Mouse (Mus musculus): Measurements from ENCODE around the gene Hoxb5. TPM values are rescaled to one million over a fixed set of nuclear protein-coding genes. Genes with fewer than 3 reads are reported as not detected.

The Hoxb5 gene
- polyA plus RNA-seq, 1 experiment from 2014 or later = not detected

DNA sequence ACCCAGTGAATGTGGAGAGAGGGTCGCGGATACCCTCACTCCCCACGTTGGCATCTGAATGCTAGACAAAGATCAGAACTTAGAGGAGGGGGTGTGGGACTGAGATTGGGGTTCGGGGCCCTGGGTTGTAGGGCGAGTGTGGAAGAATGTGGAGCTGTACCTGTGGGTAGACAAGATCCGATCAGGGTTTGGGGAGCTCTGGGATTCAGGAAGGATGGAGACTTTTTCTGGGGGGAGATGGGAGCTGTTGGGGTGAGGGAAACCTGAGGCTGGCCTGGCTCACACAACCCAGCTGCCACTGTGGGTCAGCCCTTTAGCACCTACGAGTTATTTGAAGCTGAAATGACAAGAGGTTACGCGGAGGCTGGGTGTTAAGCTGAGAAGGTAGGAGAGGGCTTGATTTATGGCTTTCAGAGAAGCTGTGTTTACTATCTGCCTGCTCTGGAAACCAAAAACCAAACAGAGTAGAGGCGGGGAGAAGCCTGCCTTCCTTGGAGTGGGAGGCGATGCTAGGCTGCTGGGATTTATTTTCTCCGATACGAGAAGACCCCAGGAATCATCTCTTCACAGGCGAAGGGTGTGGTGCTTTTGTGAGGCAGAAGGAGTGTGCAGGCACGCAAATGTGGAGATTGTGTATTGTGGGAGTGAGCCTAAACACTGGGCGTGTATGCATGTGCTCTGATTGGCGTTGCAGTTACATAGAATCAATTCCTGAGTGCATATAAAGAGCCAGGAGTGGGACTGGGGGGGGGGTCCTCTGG lies 30.3 kb downstream of the Hoxb5 start:
- 2% methylated on average over 17 of the region's 17 CpGs for WGBS
- ATAC-seq = no peak
- Histone ChIP-seq H3K9me3 (replicated peaks) (no peaks in the 10 kb centered on the region), H3K4me3 (no peak overlapping the region), H3K36me3 (ENCODE audit: poor library complexity, severe bottlenecking) (no peaks in the 10 kb centered on the region), H3K9ac (no peak overlapping the region), H3K4me1 (no peaks in the 10 kb centered on the region), H3K27ac (no peak overlapping the region), H3K4me2 (no peak overlapping the region), H3K27me3 (peaks cover 100% of the 10 kb centered on the region)

DNA sequence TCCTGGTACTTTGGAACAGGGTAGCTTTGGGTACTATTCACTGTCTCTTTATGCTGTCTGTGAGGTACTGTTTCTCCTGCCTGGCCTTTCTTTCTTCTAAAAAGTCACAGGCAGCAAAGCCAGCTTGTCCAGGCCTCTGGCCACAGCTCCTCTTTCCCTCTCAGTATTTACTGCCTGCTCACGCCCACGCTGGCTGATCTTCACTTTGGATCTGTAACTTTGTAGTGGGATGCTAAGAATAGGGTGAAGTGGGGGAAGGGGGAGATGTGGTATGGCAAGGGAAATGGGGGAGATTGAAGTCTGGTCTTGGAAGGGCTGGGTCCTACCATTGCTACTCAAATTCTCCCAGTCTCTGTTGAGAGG lies 30.8 kb downstream of the Hoxb5 start:
- no peak for ATAC-seq
- Histone ChIP-seq H3K9ac (no peak overlapping the region), H3K36me3 (ENCODE audit: poor library complexity, severe bottlenecking) (no peaks in the 10 kb centered on the region), H3K4me2 (no peak overlapping the region), H3K9me3 (replicated peaks) (no peaks in the 10 kb centered on the region), H3K27ac (no peak overlapping the region), H3K27me3 (peaks cover 100% of the 10 kb centered on the region), H3K4me3 (no peak overlapping the region), H3K4me1 (no peaks in the 10 kb centered on the region)
- 0% methylated on average over 2 of the region's 2 CpGs for WGBS

DNA sequence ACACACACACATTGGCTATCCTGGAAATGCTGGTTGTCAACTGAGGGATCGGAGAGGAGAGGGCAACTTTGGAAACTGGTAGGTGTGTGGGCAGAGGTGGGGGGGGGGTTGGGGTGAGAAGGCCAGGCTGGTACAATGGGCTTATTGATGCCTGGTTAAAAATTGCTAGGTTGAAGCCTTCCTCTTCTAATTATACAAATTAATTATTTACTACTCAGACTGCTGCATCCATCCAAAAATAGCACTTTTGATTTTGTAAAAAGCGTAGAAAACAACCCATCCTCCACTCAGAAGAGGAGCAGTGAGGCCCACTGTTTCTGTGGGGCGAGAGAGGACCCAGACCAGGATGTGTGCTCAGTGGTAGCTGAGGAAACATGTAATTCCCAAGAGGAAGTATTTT lies 31.9 kb downstream of the Hoxb5 start:
- H3K4me2 ChIP-seq = no peak overlapping the region
- no peak overlapping the region for H3K9ac ChIP-seq
- WGBS = 14% methylated on average over 3 of the region's 3 CpGs
- no peak overlapping the region for H3K4me3 ChIP-seq
- ATAC-seq = no peak
- H3K4me1 ChIP-seq = no peaks in the 10 kb centered on the region
- peaks cover 100% of the 10 kb centered on the region for H3K27me3 ChIP-seq
- H3K27ac ChIP-seq = no peak overlapping the region
- no peaks in the 10 kb centered on the region for H3K9me3 ChIP-seq (replicated peaks)
- no peaks in the 10 kb centered on the region for H3K36me3 ChIP-seq (ENCODE audit: poor library complexity, severe bottlenecking)

DNA sequence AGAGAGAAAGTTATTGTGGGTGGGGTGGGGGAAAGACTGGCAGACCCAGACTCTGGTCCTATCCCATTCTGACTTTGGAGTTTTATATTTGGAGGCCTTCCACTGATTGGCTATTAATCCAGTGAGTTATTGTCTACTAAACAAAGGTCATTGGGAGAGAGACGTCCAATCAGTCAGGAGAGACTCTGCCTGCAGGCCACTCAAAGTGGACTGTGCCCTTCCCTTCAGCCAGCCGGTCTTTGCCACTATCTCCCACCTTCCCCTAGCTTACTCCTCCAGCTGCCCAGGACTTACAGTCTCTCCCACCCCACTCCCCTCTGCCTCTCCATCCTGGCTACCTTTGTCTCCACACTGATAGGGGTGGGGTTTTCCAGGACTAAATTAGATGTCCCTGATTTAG lies 33.5 kb downstream of the Hoxb5 start:
- H3K4me1 ChIP-seq = no peaks in the 10 kb centered on the region
- H3K4me2 ChIP-seq = no peak overlapping the region
- ATAC-seq = no peak
- H3K4me3 ChIP-seq = no peak overlapping the region
- no peaks in the 10 kb centered on the region for H3K36me3 ChIP-seq (ENCODE audit: poor library complexity, severe bottlenecking)
- 0% methylated on average over 2 of the region's 2 CpGs for WGBS
- no peak overlapping the region for H3K27ac ChIP-seq
- H3K27me3 ChIP-seq = peaks cover 100% of the 10 kb centered on the region
- no peaks in the 10 kb centered on the region for H3K9me3 ChIP-seq (replicated peaks)
- no peak overlapping the region for H3K9ac ChIP-seq

DNA sequence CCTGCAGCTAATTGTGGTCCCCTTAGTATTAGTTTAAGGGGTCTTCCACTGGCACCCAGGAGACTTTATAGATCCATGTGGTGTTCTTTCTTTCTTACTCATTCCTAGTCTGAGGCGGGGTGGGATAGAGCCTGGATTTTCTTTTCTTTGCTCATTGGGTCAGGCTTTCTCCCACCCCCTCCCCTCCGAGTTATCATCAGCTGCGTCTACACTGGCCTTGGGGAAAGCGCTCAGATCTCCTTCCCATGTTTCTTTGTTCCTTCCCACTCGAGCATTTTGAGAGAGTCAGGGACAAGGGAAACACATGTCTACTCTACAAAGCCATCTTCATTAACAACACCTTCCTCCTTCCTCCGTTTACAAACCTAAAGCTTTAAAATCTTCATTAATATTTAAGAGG lies 33.9 kb downstream of the Hoxb5 start:
- H3K36me3 ChIP-seq (ENCODE audit: poor library complexity, severe bottlenecking) = no peaks in the 10 kb centered on the region
- H3K4me3 ChIP-seq = no peak overlapping the region
- no peak for ATAC-seq
- H3K27me3 ChIP-seq = peaks cover 100% of the 10 kb centered on the region
- H3K27ac ChIP-seq = no peak overlapping the region
- H3K4me1 ChIP-seq = no peaks in the 10 kb centered on the region
- WGBS = under 1% methylated on average over 6 of the region's 6 CpGs
- H3K9ac ChIP-seq = no peak overlapping the region
- no peaks in the 10 kb centered on the region for H3K9me3 ChIP-seq (replicated peaks)
- H3K4me2 ChIP-seq = no peak overlapping the region

DNA sequence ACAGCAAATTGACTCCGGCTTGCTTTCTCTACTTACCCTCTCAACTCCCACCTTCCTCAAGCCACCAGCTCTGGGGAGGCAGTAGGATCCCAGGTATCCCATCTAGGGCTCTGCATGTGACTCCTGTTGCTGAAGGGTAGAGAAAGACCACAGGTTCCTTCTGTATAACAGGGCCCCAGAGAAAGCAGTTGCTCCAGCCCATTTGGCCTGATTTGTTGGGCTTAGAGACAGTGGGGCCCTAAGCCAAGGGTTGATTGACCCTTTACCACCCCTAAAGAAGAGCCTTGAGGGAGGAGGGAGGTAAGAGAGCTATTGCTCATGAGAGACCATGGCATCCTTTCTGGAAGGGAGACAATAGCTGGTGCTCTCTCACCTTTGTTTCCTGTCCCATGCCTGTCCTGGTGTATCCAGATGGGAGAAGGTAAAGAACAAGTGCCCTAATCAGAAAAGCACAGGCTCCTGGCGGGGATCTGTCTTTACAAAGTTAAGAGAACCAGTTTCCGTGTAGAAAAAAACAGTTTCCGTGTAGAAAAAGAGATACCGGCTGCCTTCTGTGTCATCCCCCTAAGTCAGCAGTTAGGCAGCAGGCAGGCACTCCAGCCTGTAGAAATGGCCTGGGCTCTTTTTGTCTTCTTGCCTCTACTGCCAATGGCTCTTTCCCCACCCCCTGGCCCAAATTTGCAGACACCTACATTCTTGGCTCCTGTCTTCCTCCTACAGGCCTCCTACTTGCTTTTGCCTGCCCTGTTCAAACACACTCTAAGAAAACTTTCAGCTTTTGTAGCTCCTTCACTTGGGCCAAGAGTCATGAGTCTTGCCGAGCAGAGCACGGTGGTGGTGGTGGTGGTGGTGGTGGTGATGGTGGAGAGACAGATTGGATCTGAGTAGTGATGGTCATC lies 36.1 kb downstream of the Hoxb5 start:
- no peak for ATAC-seq
- H3K4me2 ChIP-seq = no peak overlapping the region
- no peak overlapping the region for H3K27ac ChIP-seq
- H3K9me3 ChIP-seq (replicated peaks) = no peaks in the 10 kb centered on the region
- no peaks in the 10 kb centered on the region for H3K4me1 ChIP-seq
- peaks cover 100% of the 10 kb centered on the region for H3K27me3 ChIP-seq
- H3K9ac ChIP-seq = no peak overlapping the region
- H3K36me3 ChIP-seq (ENCODE audit: poor library complexity, severe bottlenecking) = no peaks in the 10 kb centered on the region
- WGBS = 6% methylated on average over 7 of the region's 7 CpGs
- no peak overlapping the region for H3K4me3 ChIP-seq

DNA sequence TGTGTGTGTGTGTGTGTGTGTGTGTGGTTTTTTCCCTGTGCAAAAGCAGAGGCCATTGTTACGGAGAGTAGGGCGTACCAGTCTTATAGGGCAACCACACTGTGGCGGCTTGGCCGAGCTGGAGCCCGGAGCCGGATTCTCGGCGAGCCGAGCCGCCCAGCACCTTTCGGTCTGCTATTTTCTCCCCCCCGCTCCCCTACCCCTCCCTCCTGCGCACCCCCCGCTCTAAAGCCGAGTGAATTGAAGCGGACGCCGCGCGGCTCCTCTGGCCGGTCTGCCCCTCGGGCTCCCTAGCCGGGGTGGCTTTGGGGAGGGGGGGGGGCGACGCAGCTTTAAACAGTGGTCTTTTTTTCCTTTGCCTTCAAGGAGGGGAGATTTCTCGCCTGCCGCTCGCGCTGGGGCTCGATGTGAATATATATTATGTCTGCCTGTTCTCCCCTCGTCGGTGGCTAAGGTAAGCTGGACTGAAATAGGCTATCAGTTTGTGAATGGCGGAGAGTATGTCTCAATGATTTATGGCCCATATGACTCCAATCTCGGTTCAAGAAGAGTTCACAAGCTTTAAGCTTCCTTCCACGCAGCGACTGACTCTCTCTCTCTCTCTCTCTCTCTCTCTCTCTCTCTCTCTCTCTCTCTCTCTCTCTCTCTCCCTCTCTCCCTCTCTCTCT lies 37.7 kb downstream of the Hoxb5 start:
- Histone ChIP-seq H3K4me3 (no peak overlapping the region), H3K27me3 (peaks cover 100% of the 10 kb centered on the region), H3K9ac (no peak overlapping the region), H3K9me3 (replicated peaks) (no peaks in the 10 kb centered on the region), H3K4me2 (no peak overlapping the region), H3K27ac (no peak overlapping the region), H3K4me1 (peaks cover 7% of the 10 kb centered on the region), H3K36me3 (ENCODE audit: poor library complexity, severe bottlenecking) (no peaks in the 10 kb centered on the region)
- WGBS = 1% methylated on average over 32 of the region's 36 CpGs
- ATAC-seq = no peak

DNA sequence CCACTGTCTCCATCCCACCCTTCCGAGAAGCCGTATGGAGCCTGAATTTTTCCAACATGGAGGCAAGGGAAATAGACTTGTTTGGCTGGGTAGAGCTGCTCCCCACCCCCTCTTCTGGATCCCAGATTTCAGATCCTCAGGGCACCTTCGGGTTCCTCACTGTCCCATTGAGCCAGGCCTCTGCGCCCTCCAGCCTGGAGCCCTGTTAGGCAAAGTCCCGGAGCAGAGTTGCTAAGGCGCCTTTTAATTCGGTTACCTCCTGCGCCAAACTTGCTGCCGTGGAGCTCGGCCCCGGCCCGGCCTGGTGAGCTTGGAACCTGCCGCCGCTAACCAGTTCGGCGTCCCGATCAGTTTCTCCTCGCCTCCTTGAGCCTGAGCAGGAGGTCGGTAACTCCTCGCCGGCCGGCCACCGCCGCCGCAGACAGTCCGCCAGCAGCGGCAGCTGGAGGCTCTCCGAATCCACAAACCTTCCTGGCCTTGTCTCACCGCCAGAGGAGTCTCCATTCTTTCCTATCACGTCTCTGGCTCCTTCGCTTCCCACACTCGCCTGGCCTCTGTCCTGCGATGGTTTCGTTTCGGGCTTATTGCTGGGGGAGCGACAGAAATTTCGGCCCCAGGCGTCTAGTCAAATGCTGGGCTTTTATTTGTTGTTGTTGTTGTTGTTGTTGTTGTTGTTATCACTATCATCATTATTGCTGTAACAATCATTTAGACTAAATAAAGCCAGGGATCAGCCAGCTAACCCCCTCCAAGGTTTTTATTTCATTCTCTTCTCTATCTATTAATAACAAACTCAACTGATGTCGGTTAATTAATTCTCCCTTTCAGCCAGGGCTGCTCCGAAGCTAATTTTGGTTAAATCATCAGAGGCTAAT lies 38.8 kb downstream of the Hoxb5 start:
- Histone ChIP-seq H3K9ac (no peak overlapping the region), H3K36me3 (ENCODE audit: poor library complexity, severe bottlenecking) (no peaks in the 10 kb centered on the region), H3K9me3 (replicated peaks) (no peaks in the 10 kb centered on the region), H3K4me3 (no peak overlapping the region), H3K27me3 (peaks cover 100% of the 10 kb centered on the region), H3K27ac (no peak overlapping the region), H3K4me1 (peaks cover 7% of the 10 kb centered on the region), H3K4me2 (no peak overlapping the region)
- under 1% methylated on average over 40 of the region's 40 CpGs for WGBS
- ATAC-seq = no peak

DNA sequence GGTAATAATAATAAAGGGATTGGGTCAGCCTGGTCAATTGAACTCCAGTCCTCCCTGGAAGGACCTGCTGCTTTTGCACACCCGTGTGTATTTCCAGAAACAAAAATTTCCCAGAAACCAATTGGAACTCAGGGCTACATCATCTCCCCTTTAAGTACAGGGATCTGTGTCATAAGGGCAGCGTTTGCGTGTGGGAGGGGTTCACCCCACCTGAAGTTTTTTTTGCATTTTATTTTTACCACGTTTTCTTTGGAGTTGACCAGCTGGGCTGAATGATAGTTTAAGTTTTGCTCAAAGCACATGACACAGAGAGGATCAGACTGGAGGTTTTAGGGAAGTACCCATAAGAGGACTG lies 39.4 kb downstream of the Hoxb5 start:
- H3K9me3 ChIP-seq (replicated peaks) = no peaks in the 10 kb centered on the region
- ATAC-seq = no peak
- WGBS = under 1% methylated on average over 4 of the region's 4 CpGs
- H3K4me2 ChIP-seq = no peak overlapping the region
- peaks cover 7% of the 10 kb centered on the region for H3K4me1 ChIP-seq
- H3K36me3 ChIP-seq (ENCODE audit: poor library complexity, severe bottlenecking) = no peaks in the 10 kb centered on the region
- no peak overlapping the region for H3K27ac ChIP-seq
- H3K27me3 ChIP-seq = peaks cover 98% of the 10 kb centered on the region
- no peak overlapping the region for H3K9ac ChIP-seq
- H3K4me3 ChIP-seq = no peak overlapping the region

DNA sequence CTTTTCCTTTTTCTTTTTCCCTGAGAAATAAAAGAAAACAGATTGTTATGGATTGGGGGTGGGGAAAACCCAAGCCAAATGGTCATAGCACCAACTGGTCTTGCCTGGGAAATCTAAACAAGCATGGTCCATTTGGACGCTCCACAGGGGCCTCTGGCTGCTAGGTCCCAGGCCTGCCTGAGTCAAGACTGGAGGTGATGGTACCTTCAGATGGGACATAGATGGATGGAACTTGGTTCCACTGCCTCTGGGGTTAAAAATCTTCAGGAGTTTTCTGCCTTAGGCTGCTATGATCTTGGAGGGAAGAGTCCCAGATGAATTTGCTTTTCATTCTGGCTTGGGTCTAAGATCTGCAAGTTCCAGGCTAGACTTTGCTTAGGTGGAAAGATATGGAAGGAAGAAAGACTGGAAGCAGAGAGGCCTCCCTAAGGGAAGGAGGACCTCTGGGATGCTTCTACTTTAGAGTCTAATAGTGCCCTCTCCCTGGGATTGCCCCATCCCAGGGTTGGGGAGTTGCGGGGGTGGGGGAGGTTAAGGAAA lies 40.1 kb downstream of the Hoxb5 start:
- WGBS = 6% methylated on average over 2 of the region's 2 CpGs
- no peak overlapping the region for H3K27ac ChIP-seq

DNA sequence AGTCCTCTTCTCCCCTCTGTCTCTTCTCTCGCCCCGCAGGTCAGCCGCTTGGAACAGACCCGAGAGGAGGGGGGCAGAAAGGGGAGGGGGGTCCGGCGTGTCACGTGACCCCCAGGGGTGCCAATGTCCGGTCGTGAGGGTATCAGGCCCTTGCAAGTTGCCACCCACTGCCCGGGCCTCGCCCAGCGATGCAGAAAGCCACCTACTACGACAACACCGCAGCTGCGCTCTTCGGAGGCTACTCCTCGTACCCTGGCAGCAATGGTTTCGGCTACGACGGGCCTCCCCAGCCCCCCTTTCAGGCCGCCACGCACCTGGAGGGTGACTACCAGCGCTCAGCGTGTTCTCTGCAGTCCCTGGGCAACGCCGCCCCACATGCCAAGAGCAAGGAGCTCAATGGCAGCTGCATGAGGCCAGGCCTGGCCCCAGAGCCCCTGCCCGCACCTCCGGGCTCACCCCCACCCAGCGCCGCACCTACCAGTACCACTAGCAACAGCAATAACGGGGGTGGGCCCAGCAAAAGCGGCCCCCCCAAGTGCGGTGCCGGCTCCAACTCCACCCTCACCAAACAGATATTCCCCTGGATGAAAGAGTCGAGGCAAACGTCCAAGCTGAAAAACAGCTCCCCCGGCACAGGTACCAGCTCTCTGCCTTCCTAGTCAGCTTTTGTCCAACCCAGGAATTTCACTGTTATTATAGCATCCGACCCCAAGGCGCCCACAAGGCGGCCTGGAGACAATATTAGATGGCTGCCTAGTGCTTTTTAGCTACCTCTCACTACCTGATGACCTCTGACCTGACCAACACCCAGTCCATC lies 41.1 kb downstream of the Hoxb5 start:
- no peak for ATAC-seq
- Histone ChIP-seq H3K4me2 (no peak overlapping the region), H3K4me3 (no peak overlapping the region), H3K36me3 (ENCODE audit: poor library complexity, severe bottlenecking) (no peaks in the 10 kb centered on the region), H3K9ac (no peak overlapping the region), H3K9me3 (replicated peaks) (no peaks in the 10 kb centered on the region), H3K4me1 (peaks cover 7% of the 10 kb centered on the region), H3K27me3 (peaks cover 98% of the 10 kb centered on the region), H3K27ac (no peak overlapping the region)
- WGBS = under 1% methylated on average over 38 of the region's 40 CpGs

More for the DNA sequence above, 40.1 kb downstream of the Hoxb5 start:
- ATAC-seq = no peak
- Histone ChIP-seq H3K9ac (no peak overlapping the region), H3K4me1 (peaks cover 7% of the 10 kb centered on the region), H3K4me3 (no peak overlapping the region), H3K9me3 (replicated peaks) (no peaks in the 10 kb centered on the region), H3K27me3 (peaks cover 98% of the 10 kb centered on the region), H3K4me2 (no peak overlapping the region), H3K36me3 (ENCODE audit: poor library complexity, severe bottlenecking) (no peaks in the 10 kb centered on the region)

All from forebrain, embryonic 13.5 days (tissue).